Mouse (Mus musculus): ENCODE measurements at regions not wholly inside any gene's neighbourhood (a gene's known extent, or its start where the extent isn't known, plus 50 kb on each side); places are given as distances from the start of the nearest gene placed in this dataset.
"Not testable (repeated sequence)": the region's sequence is repeated elsewhere in the genome, so short reads cannot be mapped to it uniquely, and the experiment has no call there.

DNA sequence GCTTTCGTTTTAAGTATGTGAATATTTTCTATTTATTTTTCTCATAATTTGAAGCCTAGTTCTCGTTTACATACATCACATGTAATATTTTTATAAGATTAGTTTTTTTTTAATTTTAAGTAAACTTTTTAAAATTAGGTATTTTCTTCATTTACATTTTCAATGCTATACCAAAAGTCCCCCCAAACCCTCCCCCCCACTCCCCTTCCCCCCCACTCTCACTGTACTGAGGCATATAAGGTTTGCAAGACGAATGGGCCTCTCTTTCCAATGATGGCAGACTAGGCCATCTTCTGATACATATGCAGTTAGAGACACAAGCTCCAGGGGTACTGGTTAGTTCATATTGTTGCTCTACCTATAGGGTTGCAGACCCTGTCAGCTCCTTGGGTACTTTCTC, 174.9 kb upstream of the Rorb start:
- not testable (repeated sequence) for TF ChIP-seq USF1 (IDR thresholded peaks at IDR 0.05; ENCODE audit: low read depth); CTCF (IDR thresholded peaks at IDR 0.05; ENCODE audit: control insufficient read depth, insufficient read depth, insufficient read length); MYOD1 (IDR thresholded peaks at IDR 0.05; ENCODE audit: control insufficient read depth, insufficient read length, low read depth)
